Mouse (Mus musculus): ENCODE results near the gene Tmem161a. TPM values are rescaled to one million over a fixed set of nuclear protein-coding genes. Genes with fewer than 3 reads are reported as not detected.
A peak's percentile ranks its signal among the peaks of the same experiment; 100 is the strongest.

Tmem161a gene
- polyA plus RNA-seq, 2 experiments: 15.6 to 38.0 TPM

DNA sequence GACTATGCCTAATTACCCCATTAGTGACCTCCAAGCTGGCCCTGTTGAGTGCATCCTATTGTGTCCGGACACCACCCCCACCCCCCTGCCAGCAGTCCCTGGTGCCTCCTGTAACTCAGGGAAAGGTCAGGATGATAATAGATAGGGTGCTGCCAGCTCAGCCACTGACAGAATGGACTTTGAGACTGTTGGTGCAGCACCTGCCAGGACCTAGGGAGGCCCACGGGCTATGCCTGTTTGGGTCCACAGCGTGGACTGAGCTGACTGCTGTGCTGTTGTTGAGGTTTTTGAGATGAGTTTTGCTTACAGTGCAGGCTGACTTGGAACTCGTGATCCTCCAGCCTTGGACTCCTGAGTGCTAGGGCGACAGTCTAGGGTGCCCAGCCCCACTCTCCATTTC is 21.1 kb downstream of the Tmem161a start:
- Histone ChIP-seq H3K9ac (replicated peaks) (no peak overlapping the region), H3K4me3 (ENCODE audit: insufficient read depth in 1 of 2, low read depth in 2 of 2, low read length in 2 of 2) (no peak overlapping the region), H3K9me3 (ENCODE audit: control insufficient read depth, low read length) (no peaks in the 10 kb centered on the region), H3K36me3 (replicated peaks; ENCODE audit: control insufficient read depth, insufficient read depth, low read depth) (no peaks in the 10 kb centered on the region; the same call in 1 of the 2 replicates), H3K4me1 (replicated peaks; ENCODE audit: control insufficient read depth in 2 of 2, insufficient read depth in 2 of 2, low read length in 1 of 2) (no peaks in the 10 kb centered on the region; a peak in 1 of 4 replicates), H3K27ac (no peak overlapping the region), H3K27me3 (ENCODE audit: control insufficient read depth, insufficient read depth, low read length) (no peaks in the 10 kb centered on the region), H3K4me2 (ENCODE audit: low read depth) (no peak overlapping the region)
- DNase-seq (ENCODE audit: low read depth in 3 of 3, low spot score in 3 of 3) (no peak), ATAC-seq (ENCODE audit: insufficient read depth) (peak; percentile 34; the same call in 1 of the 2 replicates)
- TF ChIP-seq EP300 (IDR thresholded peaks at IDR 0.05; ENCODE audit: low read depth) (no peak), CTCF (IDR thresholded peaks at IDR 0.05; ENCODE audit: low read depth) (no peak)
- 79% methylated on average over 5 of the region's 5 CpGs for WGBS (ENCODE audit: insufficient replicate concordance)

DNA sequence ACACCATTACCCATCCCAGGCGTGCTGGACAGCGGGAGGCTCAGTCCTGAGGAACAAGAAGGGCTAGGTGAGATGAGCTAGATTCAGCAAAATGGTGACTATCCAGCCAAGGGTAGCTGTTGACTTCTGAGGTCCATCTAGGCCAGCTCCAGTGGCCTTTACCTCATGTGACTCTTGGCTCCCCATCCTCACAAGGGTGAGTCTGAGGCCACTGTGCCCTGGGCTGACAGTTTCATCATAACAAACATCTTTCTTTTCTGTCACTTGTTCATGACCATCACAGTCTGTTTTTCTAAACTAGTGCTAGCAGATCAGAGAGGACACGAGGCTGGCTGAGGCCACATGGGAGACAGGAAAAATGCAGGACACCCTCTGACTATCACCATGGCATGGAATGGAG is 22.0 kb downstream of the Tmem161a start:
- Histone ChIP-seq H3K4me3 (ENCODE audit: insufficient read depth in 1 of 2, low read depth in 2 of 2, low read length in 2 of 2) (no peak overlapping the region), H3K27me3 (ENCODE audit: control insufficient read depth, insufficient read depth, low read length) (no peaks in the 10 kb centered on the region), H3K9ac (replicated peaks) (no peak overlapping the region), H3K9me3 (ENCODE audit: control insufficient read depth, low read length) (no peaks in the 10 kb centered on the region), H3K36me3 (replicated peaks; ENCODE audit: control insufficient read depth, insufficient read depth, low read depth) (no peaks in the 10 kb centered on the region; the same call in 1 of the 2 replicates), H3K4me1 (replicated peaks; ENCODE audit: control insufficient read depth in 2 of 2, insufficient read depth in 2 of 2, low read length in 1 of 2) (no peaks in the 10 kb centered on the region; a peak in 1 of 4 replicates), H3K27ac (no peak overlapping the region), H3K4me2 (ENCODE audit: low read depth) (no peak overlapping the region)
- 74% methylated on average over 3 of the region's 3 CpGs for WGBS (ENCODE audit: insufficient replicate concordance)
- TF ChIP-seq EP300 (IDR thresholded peaks at IDR 0.05; ENCODE audit: low read depth): no peak
- no peak for TF ChIP-seq CTCF (IDR thresholded peaks at IDR 0.05; ENCODE audit: low read depth)
- DNase-seq (ENCODE audit: low read depth in 3 of 3, low spot score in 3 of 3) (no peak), ATAC-seq (ENCODE audit: insufficient read depth) (no peak)

DNA sequence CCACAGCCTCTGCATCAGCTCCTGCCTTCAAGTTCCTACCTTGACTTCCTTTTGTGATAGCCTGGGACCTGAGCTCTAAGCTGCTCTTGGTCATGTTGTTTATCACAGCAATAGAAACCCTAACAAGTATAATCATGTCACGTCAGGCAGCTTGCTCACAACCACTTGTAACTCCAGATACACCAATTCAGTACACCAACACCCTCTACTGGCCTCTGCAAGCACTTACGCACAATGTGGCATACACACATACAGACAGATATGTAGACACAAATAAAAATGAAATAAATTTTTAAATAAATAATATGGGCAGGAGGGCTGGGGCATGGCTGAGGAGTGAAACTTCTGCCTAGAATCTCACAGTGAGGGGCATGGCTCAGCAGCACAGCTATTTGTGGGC is 23.6 kb downstream of the Tmem161a start:
- H3K4me1 ChIP-seq (replicated peaks; ENCODE audit: control insufficient read depth in 2 of 2, insufficient read depth in 2 of 2, low read length in 1 of 2): peaks cover 4 to 10% of the 10 kb centered on the region in 2 experiments
- peak; percentile 51; the same call in 1 of the 2 replicates for TF ChIP-seq CTCF (IDR thresholded peaks at IDR 0.05; ENCODE audit: low read depth)
- no peak for TF ChIP-seq EP300 (IDR thresholded peaks at IDR 0.05; ENCODE audit: low read depth)
- no peaks in the 10 kb centered on the region for H3K9me3 ChIP-seq (ENCODE audit: control insufficient read depth, low read length)
- H3K4me3 ChIP-seq (ENCODE audit: insufficient read depth in 1 of 2, low read depth in 2 of 2, low read length in 2 of 2): no peak overlapping the region
- no peak overlapping the region for H3K9ac ChIP-seq (replicated peaks)
- 60% methylated on average over 2 of the region's 2 CpGs for WGBS (ENCODE audit: insufficient replicate concordance)
- H3K4me2 ChIP-seq (ENCODE audit: low read depth): no peak overlapping the region
- ATAC-seq (ENCODE audit: insufficient read depth) (no peak), DNase-seq (ENCODE audit: low read depth in 3 of 3, low spot score in 3 of 3) (no peak)
- H3K36me3 ChIP-seq (replicated peaks; ENCODE audit: control insufficient read depth, insufficient read depth, low read depth): no peaks in the 10 kb centered on the region; the same call in 1 of the 2 replicates
- no peak overlapping the region for H3K27ac ChIP-seq
- no peaks in the 10 kb centered on the region for H3K27me3 ChIP-seq (ENCODE audit: control insufficient read depth, insufficient read depth, low read length)

DNA sequence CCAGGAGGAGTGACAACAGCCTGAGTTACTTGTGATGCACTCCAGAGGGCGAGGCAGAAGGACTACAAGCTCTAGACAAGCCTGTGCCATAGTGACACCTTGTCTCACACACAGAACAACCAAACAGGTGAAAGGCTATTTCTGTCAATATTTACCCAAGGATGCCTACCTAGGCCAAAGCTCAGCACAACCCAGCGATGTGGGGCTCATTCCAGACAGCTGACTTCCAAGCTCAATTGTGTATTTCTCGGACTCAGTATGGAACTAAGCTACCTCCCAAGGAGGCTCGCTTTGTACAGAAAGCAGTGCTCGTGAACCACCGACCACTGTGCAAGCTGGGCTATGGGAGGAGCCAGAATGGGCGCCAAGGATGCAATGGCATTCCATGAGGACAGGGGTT is 25.4 kb downstream of the Tmem161a start:
- no peak overlapping the region for H3K27ac ChIP-seq
- H3K36me3 ChIP-seq (replicated peaks; ENCODE audit: control insufficient read depth, insufficient read depth, low read depth): no peaks in the 10 kb centered on the region; the same call in 1 of the 2 replicates
- H3K4me1 ChIP-seq (replicated peaks; ENCODE audit: control insufficient read depth in 2 of 2, insufficient read depth in 2 of 2, low read length in 1 of 2): peaks cover 19 to 25% of the 10 kb centered on the region in 2 experiments
- no peak for TF ChIP-seq CTCF (IDR thresholded peaks at IDR 0.05; ENCODE audit: low read depth)
- TF ChIP-seq EP300 (IDR thresholded peaks at IDR 0.05; ENCODE audit: low read depth): no peak
- ATAC-seq (ENCODE audit: insufficient read depth): no peak
- no peak overlapping the region for H3K9ac ChIP-seq (replicated peaks)
- 64% methylated on average over 7 of the region's 7 CpGs for WGBS (ENCODE audit: insufficient replicate concordance)
- no peaks in the 10 kb centered on the region for H3K27me3 ChIP-seq (ENCODE audit: control insufficient read depth, insufficient read depth, low read length)
- no peak overlapping the region for H3K4me2 ChIP-seq (ENCODE audit: low read depth)
- no peak for DNase-seq (ENCODE audit: low read depth in 3 of 3, low spot score in 3 of 3)
- no peaks in the 10 kb centered on the region for H3K9me3 ChIP-seq (ENCODE audit: control insufficient read depth, low read length)
- H3K4me3 ChIP-seq (ENCODE audit: insufficient read depth in 1 of 2, low read depth in 2 of 2, low read length in 2 of 2): no peak overlapping the region

DNA sequence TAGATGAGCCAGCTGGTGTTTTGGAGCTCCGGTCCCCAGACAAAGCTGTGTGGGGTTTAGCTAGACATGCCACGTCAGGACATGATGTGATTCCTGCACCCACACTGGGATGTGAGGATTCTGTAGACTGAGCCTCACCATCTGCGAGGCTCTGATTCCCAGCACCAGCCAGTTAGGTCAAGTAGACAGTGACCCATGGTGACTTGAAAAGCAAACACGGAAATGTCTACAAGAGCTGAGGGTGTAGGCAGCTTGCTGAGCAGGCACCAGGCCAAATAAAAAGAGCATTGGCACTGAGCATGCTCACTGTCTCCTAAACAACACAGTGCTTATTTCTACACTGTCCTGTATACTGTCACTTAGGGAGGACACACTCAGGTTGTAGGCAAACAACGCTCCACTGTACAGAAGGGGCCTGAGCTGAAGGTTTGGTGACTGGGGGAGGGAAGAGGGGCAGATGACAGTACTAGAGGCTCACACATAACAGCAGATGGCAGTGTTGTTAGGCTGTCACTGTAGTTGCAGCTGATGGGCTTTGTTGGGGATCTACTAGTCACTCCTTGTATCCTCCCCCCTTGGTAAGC is 28.0 kb downstream of the Tmem161a start:
- H3K27me3 ChIP-seq (ENCODE audit: control insufficient read depth, insufficient read depth, low read length): no peaks in the 10 kb centered on the region
- H3K4me1 ChIP-seq (replicated peaks; ENCODE audit: control insufficient read depth in 2 of 2, insufficient read depth in 2 of 2, low read length in 1 of 2): peaks cover 25 to 27% of the 10 kb centered on the region in 2 experiments
- ATAC-seq (ENCODE audit: insufficient read depth) (peak; percentile 33; the same call in 1 of the 2 replicates), DNase-seq (ENCODE audit: low read depth in 3 of 3, low spot score in 3 of 3) (peak in 2 of 3 experiments; percentile 45 to 56)
- H3K4me3 ChIP-seq (ENCODE audit: insufficient read depth in 1 of 2, low read depth in 2 of 2, low read length in 2 of 2): no peak overlapping the region
- WGBS (ENCODE audit: insufficient replicate concordance): 65% methylated on average over 5 of the region's 5 CpGs
- H3K9ac ChIP-seq (replicated peaks): 0 out of 2 replicates have a peak overlapping the region, but pooled peaks have one; percentile 23
- TF ChIP-seq CTCF (IDR thresholded peaks at IDR 0.05; ENCODE audit: low read depth) (peak; percentile 82), EP300 (IDR thresholded peaks at IDR 0.05; ENCODE audit: low read depth) (no peak)
- no peaks in the 10 kb centered on the region for H3K9me3 ChIP-seq (ENCODE audit: control insufficient read depth, low read length)
- no peaks in the 10 kb centered on the region for H3K36me3 ChIP-seq (replicated peaks; ENCODE audit: control insufficient read depth, insufficient read depth, low read depth)
- no peak overlapping the region for H3K4me2 ChIP-seq (ENCODE audit: low read depth)
- H3K27ac ChIP-seq: no peak overlapping the region; the same call in 1 of the 2 replicates
